Mouse (Mus musculus) olfactory bulb, adult 2 months (tissue): ENCODE data around the gene Dcst2.

Source experiments
- CTCF ChIP-seq: fragments of 200-500 bp; IDR thresholded peaks from 2 replicates; pipeline ENCODE4 v1.5.1; 2012; ENCODE audit warnings: low read depth, mild to moderate bottlenecking, low read length, moderate library complexity; ENCODE audit not compliant: insufficient read depth
- POLR2A ChIP-seq: fragments of 200-500 bp; IDR thresholded peaks from 2 replicates; pipeline ENCODE4 v1.6.1; 2012; ENCODE audit warnings: mild to moderate bottlenecking, low read depth, low read length, moderate library complexity; ENCODE audit not compliant: insufficient read depth

GRCm38 (mm10) chr3:89418170-89418860 lies 56.5 kb downstream of the Dcst2 start, which contains the start of the genes Cks1b and Shc1:
- no peak for TF ChIP-seq CTCF
- TF ChIP-seq POLR2A = no peak; the same call in 1 of the 2 replicates
